Mouse (Mus musculus) C2C12 (cell line): ENCODE data around the gene Nrxn1. TPM values are rescaled to one million over a fixed set of nuclear protein-coding genes. Genes with fewer than 3 reads are reported as not detected.

Experiments
- H3K27me3 ChIP-seq: one replicate; pipeline ENCODE4 v1.6.1; 2011; ENCODE audit not compliant: control insufficient read depth, insufficient read depth, insufficient read length
- H3K36me3 ChIP-seq: one replicate; pipeline ENCODE4 v1.6.1; 2011; ENCODE audit not compliant: control insufficient read depth, insufficient read depth
- H3K4me3 ChIP-seq: one replicate; pipeline ENCODE4 v1.5.1; 2011; ENCODE audit warnings: mild to moderate bottlenecking, control low read depth; ENCODE audit not compliant: poor library complexity, insufficient read depth, severe bottlenecking
- H3K79me2 ChIP-seq: one replicate; pipeline ENCODE4 v1.6.1; 2011; ENCODE audit not compliant: control insufficient read depth, insufficient read depth
- H3K79me3 ChIP-seq: one replicate; pipeline ENCODE4 v1.6.1; 2011; ENCODE audit warnings: low read depth, control low read depth
- H3ac ChIP-seq: one replicate; pipeline ENCODE3; 2011; ENCODE audit warnings: low read depth; ENCODE audit not compliant: control insufficient read depth, insufficient read length
- CEBPB ChIP-seq: IDR thresholded peaks from one replicate; pipeline ENCODE4 v1.6.1; 2011; ENCODE audit warnings: low read depth, mild to moderate bottlenecking, control low read depth, moderate library complexity
- CTCF ChIP-seq: IDR thresholded peaks from one replicate; pipeline ENCODE4 v1.5.1; 2011; ENCODE audit not compliant: control insufficient read depth, insufficient read depth, insufficient read length
- FOSL1 ChIP-seq: IDR thresholded peaks from one replicate; pipeline ENCODE4 v1.8.0; 2011; ENCODE audit warnings: mild to moderate bottlenecking, low read length; ENCODE audit not compliant: poor library complexity, insufficient read depth, severe bottlenecking
- MAX ChIP-seq: IDR thresholded peaks from one replicate; pipeline ENCODE4 v1.6.1; 2011; ENCODE audit warnings: mild to moderate bottlenecking, control low read depth
- MYOD1 ChIP-seq: IDR thresholded peaks from one replicate; pipeline ENCODE4 v1.6.1; 2011; ENCODE audit warnings: low read depth; ENCODE audit not compliant: control insufficient read depth, insufficient read length
- MYOG ChIP-seq: IDR thresholded peaks from one replicate; pipeline ENCODE4 v1.6.1; 2011; ENCODE audit not compliant: control insufficient read depth, insufficient read length; ENCODE audit errors: extremely low read depth
- USF1 ChIP-seq: IDR thresholded peaks from one replicate; pipeline ENCODE4 v1.6.1; 2011; ENCODE audit warnings: low read depth, mild to moderate bottlenecking, control low read depth, moderate library complexity
- polyA plus RNA-seq: library from polyadenylated mRNA; unstranded; fragments of >200 nt; fragmentation: generic; extraction: Trizol; gene quantifications from one replicate; pipeline ENCODE4 v1.2.1, GENCODE M21; 2012; ENCODE audit warnings: missing spikeins

The Nrxn1 gene
- polyA plus RNA-seq, 1 experiment: 0.22 TPM

- no peaks in the 10 kb centered on the region for H3K79me3 ChIP-seq
- H3K4me3 ChIP-seq: no peak overlapping the region
- H3K27me3 ChIP-seq: no peaks in the 10 kb centered on the region
- no peak overlapping the region for H3ac ChIP-seq
- no peak for TF ChIP-seq USF1
- H3K79me2 ChIP-seq: no peaks in the 10 kb centered on the region
- H3K36me3 ChIP-seq: no peaks in the 10 kb centered on the region
These were observed 885.3 kb downstream of the Nrxn1 start for GRCm38 (mm10) chr17:90207617-90208016.

- TF ChIP-seq MAX: no peak
- no peak for TF ChIP-seq MYOD1
- TF ChIP-seq FOSL1: no peak
- TF ChIP-seq CEBPB: no peak
- no peak for TF ChIP-seq MYOG
- TF ChIP-seq CTCF: no peak
- TF ChIP-seq USF1: no peak
- Histone ChIP-seq H3K27me3 (no peaks in the 10 kb centered on the region), H3K79me3 (no peaks in the 10 kb centered on the region), H3K79me2 (no peaks in the 10 kb centered on the region), H3K36me3 (no peaks in the 10 kb centered on the region), H3ac (no peak overlapping the region), H3K4me3 (no peak overlapping the region)
These were observed 888.9 kb downstream of the Nrxn1 start for GRCm38 (mm10) chr17:90203993-90204392.

DNA sequence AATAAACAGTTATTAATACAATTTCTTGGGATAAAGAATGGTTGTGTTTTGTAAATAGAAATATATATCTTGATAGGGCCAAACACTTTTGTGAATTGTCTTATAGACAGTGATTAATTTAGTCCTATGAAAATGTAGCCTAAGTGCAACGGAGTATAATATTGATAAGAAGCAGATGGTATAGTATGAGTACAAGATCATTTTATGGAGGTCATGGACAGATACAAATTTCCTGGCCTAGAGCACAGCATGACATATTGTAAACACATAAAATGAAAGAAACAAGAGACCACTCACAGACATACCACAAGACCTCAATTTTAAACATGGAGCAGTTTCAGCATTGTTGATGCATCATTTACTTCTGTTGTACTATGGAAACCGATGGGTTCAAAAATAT, 890.1 kb downstream of the Nrxn1 start:
- Histone ChIP-seq H3K79me2 (no peaks in the 10 kb centered on the region), H3ac (no peak overlapping the region), H3K4me3 (no peak overlapping the region), H3K27me3 (no peaks in the 10 kb centered on the region), H3K79me3 (no peaks in the 10 kb centered on the region), H3K36me3 (no peaks in the 10 kb centered on the region)
- no peak for TF ChIP-seq MYOG

- H3K36me3 ChIP-seq: no peaks in the 10 kb centered on the region
- no peak overlapping the region for H3ac ChIP-seq
- H3K79me2 ChIP-seq: no peaks in the 10 kb centered on the region
- no peaks in the 10 kb centered on the region for H3K27me3 ChIP-seq
- H3K4me3 ChIP-seq: no peak overlapping the region
- TF ChIP-seq CTCF (no peak), MYOG (no peak), FOSL1 (no peak), CEBPB (no peak), USF1 (no peak), MAX (no peak), MYOD1 (no peak)
- no peaks in the 10 kb centered on the region for H3K79me3 ChIP-seq
These were observed 896.1 kb downstream of the Nrxn1 start for GRCm38 (mm10) chr17:90196772-90197171.

DNA sequence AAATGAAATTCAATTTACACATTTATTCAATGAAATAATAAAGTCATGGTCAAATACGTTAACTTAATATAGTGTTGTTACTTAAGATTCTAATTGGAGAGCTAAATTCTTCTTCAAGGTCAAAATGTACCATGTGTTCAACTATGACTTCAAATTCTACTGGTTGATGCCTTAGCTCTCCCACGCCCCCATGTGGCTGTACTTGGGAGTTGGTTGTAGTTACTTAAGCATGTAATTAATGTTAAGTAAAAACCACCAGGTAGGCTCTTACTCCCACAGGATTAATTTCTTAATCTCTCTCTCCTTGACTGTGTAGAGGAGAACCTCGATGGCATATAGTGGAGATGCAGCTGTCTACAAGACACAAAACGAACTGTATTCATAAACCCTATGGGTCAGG, 951.3 kb downstream of the Nrxn1 start:
- H3ac ChIP-seq: no peak overlapping the region
- H3K79me3 ChIP-seq: no peaks in the 10 kb centered on the region
- no peak overlapping the region for H3K4me3 ChIP-seq
- no peaks in the 10 kb centered on the region for H3K36me3 ChIP-seq
- TF ChIP-seq CEBPB: no peak
- no peak for TF ChIP-seq MYOD1
- TF ChIP-seq MAX: no peak
- TF ChIP-seq CTCF: no peak
- TF ChIP-seq MYOG: no peak
- no peak for TF ChIP-seq FOSL1
- no peak for TF ChIP-seq USF1
- no peaks in the 10 kb centered on the region for H3K27me3 ChIP-seq
- no peaks in the 10 kb centered on the region for H3K79me2 ChIP-seq

- Histone ChIP-seq H3K27me3 (no peaks in the 10 kb centered on the region), H3K79me2 (no peaks in the 10 kb centered on the region), H3ac (no peak overlapping the region), H3K36me3 (no peaks in the 10 kb centered on the region), H3K4me3 (no peak overlapping the region), H3K79me3 (no peaks in the 10 kb centered on the region)
- TF ChIP-seq CTCF: no peak
These were observed 962.0 kb downstream of the Nrxn1 start for GRCm38 (mm10) chr17:90130836-90131235.

- no peak for TF ChIP-seq FOSL1
- no peak for TF ChIP-seq CEBPB
- no peak for TF ChIP-seq CTCF
- no peak for TF ChIP-seq MYOD1
- no peak for TF ChIP-seq MYOG
- TF ChIP-seq USF1: no peak
- no peak for TF ChIP-seq MAX
- H3K79me3 ChIP-seq: no peaks in the 10 kb centered on the region
These were observed 963.7 kb downstream of the Nrxn1 start for GRCm38 (mm10) chr17:90129183-90129582.

More at GRCm38 (mm10) chr17:90129183-90129582, 963.7 kb downstream of the Nrxn1 start:
- no peaks in the 10 kb centered on the region for H3K36me3 ChIP-seq
- no peak overlapping the region for H3K4me3 ChIP-seq
- no peaks in the 10 kb centered on the region for H3K79me2 ChIP-seq
- H3ac ChIP-seq: no peak overlapping the region
- H3K27me3 ChIP-seq: no peaks in the 10 kb centered on the region
